7 mouse cellular contexts compared by ENCODE assay signal in genomic region chr17:3102336-3103165, GRCm38 (mm10). TPM values are rescaled to one million over a fixed set of nuclear protein-coding genes. Genes with fewer than 3 reads are reported as not detected.
DNase-seq lines count a peak whose midpoint lies in the region; ATAC-seq and TF ChIP-seq lines count a peak whose summit lies in the region.

No protein-coding gene starts in this region.

- 2% methylated on average over 14 of the region's 14 CpGs for WGBS in hindbrain, embryonic 14.5 days
- WGBS in limb, embryonic 14.5 days: 2% methylated on average over 14 of the region's 14 CpGs
- WGBS in midbrain, embryonic 14.5 days: 3% methylated on average over 14 of the region's 14 CpGs

- no peak for TF ChIP-seq POLR2A in limb, embryonic 14.5 days (IDR thresholded peaks at IDR 0.05; ENCODE audit: borderline replicate concordance, extremely low read depth, insufficient read depth, insufficient read length)

- no peak overlapping the region; the same call in 1 of the 2 replicates for H3K27ac ChIP-seq in brown adipose tissue, adult 24 weeks (replicated peaks; ENCODE audit: low read depth, low read length)
- no peak overlapping the region for H3K27ac ChIP-seq in hindbrain, embryonic 14.5 days
- H3K27ac ChIP-seq in limb, embryonic 14.5 days (replicated peaks; ENCODE audit: low read depth, low read length): no peak overlapping the region
- H3K27ac ChIP-seq in midbrain, embryonic 14.5 days (replicated peaks; ENCODE audit: low read depth, low read length): no peak overlapping the region

- H3K9me3 ChIP-seq in hindbrain, embryonic 14.5 days (ENCODE audit: control insufficient read depth, low read length): no peaks in the 10 kb centered on the region
- no peaks in the 10 kb centered on the region for H3K9me3 ChIP-seq in limb, embryonic 14.5 days (ENCODE audit: control insufficient read depth, low read length)
- H3K9me3 ChIP-seq in midbrain, embryonic 14.5 days (ENCODE audit: control insufficient read depth, low read length): no peaks in the 10 kb centered on the region

- H3K4me2 ChIP-seq in hindbrain, embryonic 14.5 days (replicated peaks): peak overlapping the region; percentile 46
- peak overlapping the region; percentile 55 for H3K4me2 ChIP-seq in limb, embryonic 14.5 days (replicated peaks; ENCODE audit: low read depth, low read length, severe bottlenecking)
- H3K4me2 ChIP-seq in midbrain, embryonic 14.5 days (ENCODE audit: low read length): peak overlapping the region; percentile 45

- H3K4me1 ChIP-seq in brown adipose tissue, adult 24 weeks (ENCODE audit: control insufficient read depth, insufficient read depth, insufficient read length, low read length): 0 out of 2 replicates have a peak, but pooled peaks cover 2% of the 10 kb centered on the region
- H3K4me1 ChIP-seq in hindbrain, embryonic 14.5 days (replicated peaks; ENCODE audit: control insufficient read depth, insufficient read depth, low read length): peaks cover 5% of the 10 kb centered on the region; the same call in 1 of the 2 replicates
- no peaks in the 10 kb centered on the region for H3K4me1 ChIP-seq in limb, embryonic 14.5 days (ENCODE audit: control insufficient read depth, insufficient read depth, low read length)
- no peaks in the 10 kb centered on the region for H3K4me1 ChIP-seq in midbrain, embryonic 14.5 days (ENCODE audit: control insufficient read depth, insufficient read depth, low read length)

- peak overlapping the region; percentile 49 for H3K4me3 ChIP-seq in brown adipose tissue, adult 24 weeks (ENCODE audit: insufficient read depth, low read depth, low read length)
- H3K4me3 ChIP-seq in hindbrain, embryonic 14.5 days (replicated peaks; ENCODE audit: low read length): no peak overlapping the region
- H3K4me3 ChIP-seq in limb, embryonic 14.5 days (replicated peaks; ENCODE audit: low read length): peak overlapping the region; percentile 30
- 0 out of 2 replicates have a peak overlapping the region, but pooled peaks have one; percentile 8 for H3K4me3 ChIP-seq in midbrain, embryonic 14.5 days (replicated peaks; ENCODE audit: low read depth, low read length)

- no peaks in the 10 kb centered on the region for H3K27me3 ChIP-seq in hindbrain, embryonic 14.5 days (ENCODE audit: control insufficient read depth, insufficient read depth, low read length)
- H3K27me3 ChIP-seq in limb, embryonic 14.5 days (ENCODE audit: control insufficient read depth, insufficient read depth, low read length): no peaks in the 10 kb centered on the region
- no peaks in the 10 kb centered on the region for H3K27me3 ChIP-seq in midbrain, embryonic 14.5 days (ENCODE audit: control insufficient read depth, insufficient read depth, low read length)
- no peaks in the 10 kb centered on the region for H3K27me3 ChIP-seq in splenic B cell, adult 2 months (ENCODE audit: control insufficient read depth, insufficient read depth, low read length, poor library complexity, severe bottlenecking)

- peak; percentile 30 for DNase-seq in MN1 (ENCODE audit: low spot score)
- peak; percentile 68 for DNase-seq in gastrocnemius, adult 18-20 months (ENCODE audit: low spot score)
- no peak for DNase-seq in hindbrain, embryonic 14.5 days (ENCODE audit: low spot score)
- DNase-seq in limb, embryonic 14.5 days (ENCODE audit: low spot score): peak; percentile 64
- peak; percentile 49 for DNase-seq in midbrain, embryonic 14.5 days
- DNase-seq in splenic B cell, adult 2 months (ENCODE audit: low read depth, low spot score): peak; percentile 76

- peak; percentile 51; the same call in 1 of the 2 replicates for ATAC-seq in hindbrain, embryonic 14.5 days (ENCODE audit: low FRiP score)
- peak; percentile 85 for ATAC-seq in limb, embryonic 14.5 days (ENCODE audit: low FRiP score, low read depth)
- ATAC-seq in midbrain, embryonic 14.5 days (ENCODE audit: low FRiP score, low TSS enrichment): peak; percentile 66; the same call in 1 of the 2 replicates

- H3K36me3 ChIP-seq in hindbrain, embryonic 14.5 days (replicated peaks; ENCODE audit: control insufficient read depth, insufficient read depth): 0 out of 2 replicates have a peak, but pooled peaks cover 6% of the 10 kb centered on the region
- no peaks in the 10 kb centered on the region for H3K36me3 ChIP-seq in limb, embryonic 14.5 days (ENCODE audit: control insufficient read depth, insufficient read depth, low read length)
- H3K36me3 ChIP-seq in midbrain, embryonic 14.5 days (ENCODE audit: control insufficient read depth, insufficient read depth, low read length): 0 out of 2 replicates have a peak, but pooled peaks cover 5% of the 10 kb centered on the region
- no peaks in the 10 kb centered on the region for H3K36me3 ChIP-seq in splenic B cell, adult 2 months (ENCODE audit: control insufficient read depth, insufficient read depth, low read length, poor library complexity, severe bottlenecking)

- peak overlapping the region; percentile 20; the same call in 1 of the 2 replicates for H3K9ac ChIP-seq in hindbrain, embryonic 14.5 days
- peak overlapping the region; percentile 48 for H3K9ac ChIP-seq in limb, embryonic 14.5 days (ENCODE audit: low read depth, low read length, severe bottlenecking)
- no peak overlapping the region for H3K9ac ChIP-seq in midbrain, embryonic 14.5 days (replicated peaks; ENCODE audit: low read length)

RNA-seq across cellular contexts. Expression of gene Scaf8, which starts 12.2 kb away (rescaled TPM):
- polyA plus RNA-seq in brown adipose tissue, adult 24 weeks (2012; ENCODE audit: insufficient read depth, insufficient read length, missing spikeins): 11.1 and 13.0 TPM in 2 replicates
- total RNA-seq in gastrocnemius, adult 18-20 months (2021): 10 to 100 TPM; 22.4 to 22.9 TPM
- 19.3 and 21.3 TPM in 2 replicates for polyA plus RNA-seq in hindbrain, embryonic 14.5 days (2014; fragmentation: Nextera tagmentation; extraction: Ambion mirVana)
- 40.5 and 42.3 TPM in 2 replicates for polyA plus RNA-seq in limb, embryonic 14.5 days (2012; rRNA removed)
- 23.6 and 24.6 TPM in 2 replicates for polyA plus RNA-seq in limb, embryonic 14.5 days (2014; fragmentation: Nextera tagmentation; extraction: Ambion mirVana)
- polyA plus RNA-seq in midbrain, embryonic 14.5 days (2014; fragmentation: Nextera tagmentation; extraction: Ambion mirVana): 16.1 and 20.8 TPM in 2 replicates
